Mouse (Mus musculus) bone marrow, adult 2 months (tissue): ENCODE results near the gene Atp1a2. TPM values are rescaled to one million over a fixed set of nuclear protein-coding genes. Genes with fewer than 3 reads are reported as not detected.

ENCODE experiments used
- H3K27ac ChIP-seq: fragments of 200-500 bp; 2 replicates; pipeline ENCODE4 v1.5.1; 2012; ENCODE audit warnings: low read depth, mild to moderate bottlenecking, control low read depth, inconsistent platforms, low read length; ENCODE audit not compliant: control insufficient read depth, poor library complexity, insufficient read depth
- H3K4me1 ChIP-seq: fragments of 200-500 bp; 2 replicates; pipeline ENCODE4 v1.6.1; 2011; ENCODE audit warnings: low read length; ENCODE audit not compliant: control insufficient read depth, insufficient read depth
- H3K4me3 ChIP-seq: fragments of 200-500 bp; replicated peaks from 2 replicates; pipeline ENCODE3; 2011; ENCODE audit warnings: mild to moderate bottlenecking, low read depth, low read length, control low read depth; ENCODE audit not compliant: control insufficient read depth
- CTCF ChIP-seq: fragments of 200-500 bp; IDR thresholded peaks from 2 replicates; pipeline ENCODE4 v1.5.1; 2011; ENCODE audit warnings: low read length, control low read depth; ENCODE audit not compliant: control insufficient read depth, insufficient read depth
- POLR2A ChIP-seq: fragments of 200-500 bp; IDR thresholded peaks from 2 replicates; pipeline ENCODE4 v1.6.1; 2011; ENCODE audit warnings: low read depth, mild to moderate bottlenecking, control low read depth, low read length, borderline replicate concordance; ENCODE audit not compliant: control insufficient read depth
- WGBS: fragments of 180-500 bp; shearing (Covaris S2); methylation state at CpG from one replicate; pipeline ENCODE4 v1.1.7; 2018; 5-methylcytosine and 5-hydroxymethylcytosine counted together
- polyA plus RNA-seq: library from polyadenylated mRNA; stranded (reverse); fragments of >200 nt; gene quantifications from 2 replicates; pipeline ENCODE4 v1.2.4, GENCODE M21; 2011; ENCODE audit warnings: low replicate concordance; ENCODE audit not compliant: missing spikeins, insufficient read depth, insufficient read length

Atp1a2 gene
- polyA plus RNA-seq, 1 experiment, result 2.9 TPM

DNA sequence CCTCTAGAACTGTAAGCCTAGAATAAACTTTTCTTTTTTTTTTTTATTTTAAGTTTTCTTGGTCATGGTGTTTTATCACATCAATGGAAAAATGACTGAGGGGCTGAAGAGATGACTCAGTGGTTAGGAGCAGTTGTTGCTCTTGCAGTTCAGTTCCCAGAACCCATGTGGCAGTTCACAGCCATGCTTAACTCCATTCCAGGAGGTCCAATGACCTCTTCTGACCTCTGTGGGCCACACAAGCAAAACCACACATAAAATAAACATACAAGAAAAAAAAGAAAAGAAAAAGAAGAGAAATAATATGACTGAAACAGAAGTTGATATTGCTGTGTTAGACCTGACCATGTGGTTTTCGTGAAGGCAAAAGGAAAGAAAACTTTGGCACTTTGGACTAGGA, 68.6 kb downstream of the Atp1a2 start:
- no peak for TF ChIP-seq POLR2A
- no peak for TF ChIP-seq CTCF
- no peaks in the 10 kb centered on the region for H3K4me1 ChIP-seq
- 80% methylated on average over 1 of the region's 1 CpGs for WGBS

DNA sequence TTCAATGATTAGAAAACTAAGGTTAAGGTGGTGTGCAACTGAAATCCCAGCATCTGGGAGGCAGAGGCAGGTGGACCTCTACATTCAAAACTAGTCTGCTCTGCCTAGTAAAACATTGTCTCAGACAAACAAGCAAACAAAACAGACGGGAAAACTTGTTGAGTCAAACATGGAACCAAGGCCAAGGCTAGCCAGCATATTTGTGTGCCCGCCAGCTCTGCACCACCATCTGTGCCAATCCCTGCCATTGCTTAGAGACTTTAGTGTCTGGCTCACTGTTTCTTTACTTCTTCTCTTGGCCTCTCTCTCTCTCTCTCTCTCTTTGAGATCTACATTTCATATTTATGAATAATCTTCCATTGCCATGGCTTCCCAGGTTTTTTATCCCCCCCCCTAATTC, 69.7 kb downstream of the Atp1a2 start:
- WGBS, result 80% methylated on average over 2 of the region's 2 CpGs
- H3K27ac ChIP-seq, result no peak overlapping the region
- no peaks in the 10 kb centered on the region for H3K4me1 ChIP-seq
- no peak overlapping the region for H3K4me3 ChIP-seq
- no peak for TF ChIP-seq POLR2A
- TF ChIP-seq CTCF, result no peak

More for the DNA sequence above, 68.6 kb downstream of the Atp1a2 start:
- no peak overlapping the region for H3K27ac ChIP-seq
- no peak overlapping the region for H3K4me3 ChIP-seq

Other genes starting within 250 kb of the Atp1a2 start
- gene Nhlh1, start 240.5 kb downstream of the Atp1a2 start, polyA plus RNA-seq, result not detected in 2 replicates
- 35.1 and 45.8 TPM in 2 replicates for gene Copa, start 215.5 kb downstream of the Atp1a2 start, polyA plus RNA-seq
- 15.7 and 47.9 TPM in 2 replicates for gene Ncstn, start 215.3 kb downstream of the Atp1a2 start, polyA plus RNA-seq
- gene Pex19, start 171.3 kb downstream of the Atp1a2 start, polyA plus RNA-seq, result 32.8 TPM in 2 replicates
- gene Dcaf8, start 150.0 kb downstream of the Atp1a2 start, polyA plus RNA-seq, result 56.2 and 72.7 TPM in 2 replicates
- 12.7 and 28.0 TPM in 2 replicates for gene Pea15a, start 91.3 kb downstream of the Atp1a2 start, polyA plus RNA-seq
- 2.8 TPM in 1 of 2 replicates, not detected in the other for gene Casq1, start 78.2 kb downstream of the Atp1a2 start, polyA plus RNA-seq
- not detected in 2 replicates for gene Atp1a4, start 39.6 kb downstream of the Atp1a2 start, polyA plus RNA-seq
- gene Igsf8, start 36.4 kb downstream of the Atp1a2 start, polyA plus RNA-seq, result 16.4 and 25.4 TPM in 2 replicates
- 1.2 TPM in 1 of 2 replicates, not detected in the other for gene Kcnj9, start 31.3 kb upstream of the Atp1a2 start, polyA plus RNA-seq
- 1.0 and 2.3 TPM in 2 replicates for gene Kcnj10, start 43.1 kb upstream of the Atp1a2 start, polyA plus RNA-seq
- 5.2 and 8.8 TPM in 2 replicates for gene Pigm, start 78.5 kb upstream of the Atp1a2 start, polyA plus RNA-seq
- 1.7 and 5.4 TPM in 2 replicates for gene Slamf9, start 177.3 kb upstream of the Atp1a2 start, polyA plus RNA-seq
- 3.1 and 3.7 TPM in 2 replicates for gene Igsf9, start 183.7 kb upstream of the Atp1a2 start, polyA plus RNA-seq
- 66.2 and 153 TPM in 2 replicates for gene Tagln2, start 202.0 kb upstream of the Atp1a2 start, polyA plus RNA-seq
- gene Cfap45, start 222.7 kb upstream of the Atp1a2 start, polyA plus RNA-seq, result 0.47 and 5.2 TPM in 2 replicates